In the genomic region with DNA sequence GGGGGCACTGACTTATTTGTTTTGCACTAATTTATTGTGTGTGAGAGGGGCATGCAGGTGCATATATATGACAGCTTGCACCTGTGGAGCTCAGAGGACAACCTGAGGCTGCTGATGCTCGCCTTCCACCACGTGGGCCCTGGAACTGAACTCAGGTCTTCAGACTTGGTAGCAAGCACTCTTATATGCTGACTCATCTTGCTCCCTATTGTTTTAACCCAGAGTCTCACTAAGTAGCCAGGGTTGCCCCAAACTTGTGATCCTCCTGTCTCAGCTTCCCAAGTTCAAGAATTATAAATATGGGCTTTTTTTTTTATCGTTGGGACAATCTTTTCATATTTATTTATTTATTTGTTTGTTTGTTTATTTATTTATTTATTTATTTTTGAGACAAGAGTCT, we compare ENCODE assay signal across 10 mouse cellular contexts. TPM values are rescaled to one million over a fixed set of nuclear protein-coding genes. Genes with fewer than 3 reads are reported as not detected.
A peak's percentile ranks its signal among the peaks of the same experiment; 100 is the strongest.
DNase-seq lines count a peak whose midpoint lies in the region; ATAC-seq lines count a peak whose summit lies in the region.
"Had no signal": no experiment of that assay in that cellular context is flagged by ENCODE, and none has a peak within 500 bp of the region (broad histone marks: within the 10 kb centered on the region; RNA-seq: fewer than 3 reads in every experiment).

No protein-coding gene starts in this region.

- H3K4me2 ChIP-seq in heart, embryonic 13.5 days: peak overlapping the region; percentile 85; the same call in 1 of the 2 replicates
- peak overlapping the region; percentile 68 for H3K4me2 ChIP-seq in hindbrain, embryonic 11.5 days (replicated peaks; ENCODE audit: low read depth, low read length)
- peak overlapping the region; percentile 64 for H3K4me2 ChIP-seq in midbrain, embryonic 13.5 days (replicated peaks)

- H3K27me3 ChIP-seq in heart, embryonic 13.5 days (replicated peaks): peaks cover 9% of the 10 kb centered on the region; the same call in 1 of the 2 replicates
- no peaks in the 10 kb centered on the region; the same call in none of the 2 replicates for H3K27me3 ChIP-seq in embryonic facial prominence, embryonic 10.5 days (replicated peaks; ENCODE audit: low read depth, poor library complexity, severe bottlenecking)
- no peaks in the 10 kb centered on the region for H3K27me3 ChIP-seq in hindbrain, embryonic 11.5 days (ENCODE audit: control insufficient read depth, insufficient read depth, low read length)
- 0 out of 2 replicates have a peak, but pooled peaks cover 5% of the 10 kb centered on the region for H3K27me3 ChIP-seq in midbrain, embryonic 13.5 days

- no peaks in the 10 kb centered on the region for H3K9me3 ChIP-seq in heart, embryonic 13.5 days
- H3K9me3 ChIP-seq in embryonic facial prominence, embryonic 10.5 days: no peaks in the 10 kb centered on the region
- no peaks in the 10 kb centered on the region for H3K9me3 ChIP-seq in hindbrain, embryonic 11.5 days (ENCODE audit: control insufficient read depth, low read length)
- H3K9me3 ChIP-seq in midbrain, embryonic 13.5 days: no peaks in the 10 kb centered on the region
- H3K9me3 ChIP-seq: liver, embryonic 13.5 days had no signal

- no peak overlapping the region for H3K27ac ChIP-seq in heart, embryonic 13.5 days (replicated peaks)
- 0 out of 2 replicates have a peak overlapping the region, but pooled peaks have one; percentile 79 for H3K27ac ChIP-seq in embryonic facial prominence, embryonic 10.5 days (replicated peaks)
- H3K27ac ChIP-seq in hindbrain, embryonic 11.5 days (ENCODE audit: low read depth, low read length): no peak overlapping the region
- H3K27ac ChIP-seq in midbrain, embryonic 13.5 days: no peak overlapping the region
- H3K27ac ChIP-seq: liver, embryonic 13.5 days had no signal

- DNase-seq in heart, adult 18-20 months: no peak
- DNase-seq in embryonic facial prominence, embryonic 10.5 days (ENCODE audit: low spot score): no peak
- DNase-seq in hindbrain, embryonic 11.5 days (ENCODE audit: low spot score): no peak
- no peak for DNase-seq in right cerebral cortex, postnatal 4 days
- DNase-seq in testis, postnatal 14 days (ENCODE audit: low spot score): no peak

- peaks cover 32% of the 10 kb centered on the region for H3K4me1 ChIP-seq in heart, embryonic 13.5 days
- peaks cover 45% of the 10 kb centered on the region for H3K4me1 ChIP-seq in embryonic facial prominence, embryonic 10.5 days
- peaks cover 4% of the 10 kb centered on the region for H3K4me1 ChIP-seq in hindbrain, embryonic 11.5 days (replicated peaks; ENCODE audit: control insufficient read depth, insufficient read depth, low read length)
- peaks cover 15% of the 10 kb centered on the region for H3K4me1 ChIP-seq in midbrain, embryonic 13.5 days (replicated peaks)

- no peak for ATAC-seq in heart, embryonic 13.5 days (ENCODE audit: extremely low read depth, insufficient number of reproducible peaks, low FRiP score, low TSS enrichment)
- ATAC-seq in hindbrain, embryonic 11.5 days (ENCODE audit: low FRiP score): no peak
- no peak; the same call in 1 of the 2 replicates for ATAC-seq in midbrain, embryonic 13.5 days
- ATAC-seq in megakaryocyte progenitor cell, adult 5-6 weeks (replicated peaks; ENCODE audit: poor library complexity): no peak

- H3K36me3 ChIP-seq in heart, embryonic 13.5 days: no peaks in the 10 kb centered on the region
- H3K36me3 ChIP-seq in embryonic facial prominence, embryonic 10.5 days (replicated peaks): no peaks in the 10 kb centered on the region
- no peaks in the 10 kb centered on the region for H3K36me3 ChIP-seq in hindbrain, embryonic 11.5 days (ENCODE audit: control insufficient read depth, insufficient read depth, low read length)
- no peaks in the 10 kb centered on the region for H3K36me3 ChIP-seq in midbrain, embryonic 13.5 days
- H3K36me3 ChIP-seq: liver, embryonic 13.5 days had no signal

- WGBS in heart, embryonic 13.5 days: 53% methylated on average over 3 of the region's 3 CpGs
- WGBS in embryonic facial prominence, embryonic 10.5 days: 57% methylated on average over 3 of the region's 3 CpGs
- 53% methylated on average over 3 of the region's 3 CpGs for WGBS in hindbrain, embryonic 11.5 days
- 62% methylated on average over 3 of the region's 3 CpGs for WGBS in midbrain, embryonic 13.5 days

- peak overlapping the region; percentile 79; the same call in 1 of the 2 replicates for H3K9ac ChIP-seq in heart, embryonic 13.5 days
- H3K9ac ChIP-seq in hindbrain, embryonic 11.5 days (ENCODE audit: low read depth, low read length): no peak overlapping the region
- H3K9ac ChIP-seq in midbrain, embryonic 13.5 days (replicated peaks): peak overlapping the region; percentile 59; the same call in 1 of the 2 replicates

- no peak overlapping the region for H3K4me3 ChIP-seq in heart, embryonic 13.5 days
- peak overlapping the region; percentile 62 for H3K4me3 ChIP-seq in embryonic facial prominence, embryonic 10.5 days
- H3K4me3 ChIP-seq in hindbrain, embryonic 11.5 days (ENCODE audit: low read depth, low read length): peak overlapping the region; percentile 32; the same call in 1 of the 2 replicates
- H3K4me3 ChIP-seq in midbrain, embryonic 13.5 days (replicated peaks): peak overlapping the region; percentile 42

RNA-seq across cellular contexts. Expression of a gene that starts 28.1 kb away (rescaled TPM):
- polyA plus RNA-seq in heart, embryonic 13.5 days (2015; fragmentation: Nextera tagmentation; extraction: Ambion mirVana): 0.18 and 0.33 TPM in 2 replicates
- total RNA-seq in heart, adult 18-20 months (2021): under 1 TPM; 0.17 to 0.57 TPM
- 0.81 and 0.84 TPM in 2 replicates for polyA plus RNA-seq in embryonic facial prominence, embryonic 10.5 days (2016; fragmentation: Nextera tagmentation; extraction: Ambion mirVana)
- 0.79 and 1.0 TPM in 2 replicates for polyA plus RNA-seq in hindbrain, embryonic 11.5 days (2014; fragmentation: Nextera tagmentation; extraction: Ambion mirVana)
- 0.52 and 0.92 TPM in 2 replicates for polyA plus RNA-seq in midbrain, embryonic 13.5 days (2015; fragmentation: Nextera tagmentation; extraction: Ambion mirVana)
- total RNA-seq in megakaryocyte progenitor cell, adult 5-6 weeks (2015): 0.07 TPM in 1 of 2 replicates, not detected in the other
- 0.17 TPM in 1 of 2 replicates, not detected in the other for total RNA-seq in megakaryocyte progenitor cell, adult 5-6 weeks (2017)
- total RNA-seq: heart, postnatal 25 days had no signal

RNA-seq across cellular contexts. Expression of a gene that starts 29.1 kb away (rescaled TPM):
- 0.37 and 0.45 TPM in 2 replicates for polyA plus RNA-seq in heart, embryonic 13.5 days (2015; fragmentation: Nextera tagmentation; extraction: Ambion mirVana)
- not detected for total RNA-seq in heart, adult 18-20 months (2021)
- polyA plus RNA-seq in embryonic facial prominence, embryonic 10.5 days (2016; fragmentation: Nextera tagmentation; extraction: Ambion mirVana): 0.39 TPM in 2 replicates
- 1.1 and 1.8 TPM in 2 replicates for polyA plus RNA-seq in hindbrain, embryonic 11.5 days (2014; fragmentation: Nextera tagmentation; extraction: Ambion mirVana)
- not detected in 2 replicates for polyA plus RNA-seq in midbrain, embryonic 13.5 days (2015; fragmentation: Nextera tagmentation; extraction: Ambion mirVana)
- total RNA-seq in megakaryocyte progenitor cell, adult 5-6 weeks (2015): not detected in 2 replicates
- not detected in 2 replicates for total RNA-seq in megakaryocyte progenitor cell, adult 5-6 weeks (2017)
- total RNA-seq: heart, postnatal 25 days had no signal

RNA-seq across cellular contexts. Expression of a gene that starts 31.6 kb away (rescaled TPM):
- 68.8 and 83.6 TPM in 2 replicates for polyA plus RNA-seq in heart, embryonic 13.5 days (2015; fragmentation: Nextera tagmentation; extraction: Ambion mirVana)
- total RNA-seq in heart, adult 18-20 months (2021): 10 to 100 TPM; 65.0 to 67.4 TPM
- polyA plus RNA-seq in embryonic facial prominence, embryonic 10.5 days (2016; fragmentation: Nextera tagmentation; extraction: Ambion mirVana): 53.4 and 58.1 TPM in 2 replicates
- polyA plus RNA-seq in hindbrain, embryonic 11.5 days (2014; fragmentation: Nextera tagmentation; extraction: Ambion mirVana): 48.0 and 50.8 TPM in 2 replicates
- polyA plus RNA-seq in midbrain, embryonic 13.5 days (2015; fragmentation: Nextera tagmentation; extraction: Ambion mirVana): 29.7 and 30.4 TPM in 2 replicates
- total RNA-seq in megakaryocyte progenitor cell, adult 5-6 weeks (2015): 43.5 and 67.7 TPM in 2 replicates
- 64.1 and 64.3 TPM in 2 replicates for total RNA-seq in megakaryocyte progenitor cell, adult 5-6 weeks (2017)

RNA-seq across cellular contexts. Expression of a gene that starts 55.1 kb away (rescaled TPM):
- polyA plus RNA-seq in heart, embryonic 13.5 days (2015; fragmentation: Nextera tagmentation; extraction: Ambion mirVana): 126 and 147 TPM in 2 replicates
- 100 to 1,000 TPM; 160 to 167 TPM for total RNA-seq in heart, adult 18-20 months (2021)
- polyA plus RNA-seq in embryonic facial prominence, embryonic 10.5 days (2016; fragmentation: Nextera tagmentation; extraction: Ambion mirVana): 156 and 170 TPM in 2 replicates
- 105 and 109 TPM in 2 replicates for polyA plus RNA-seq in hindbrain, embryonic 11.5 days (2014; fragmentation: Nextera tagmentation; extraction: Ambion mirVana)
- polyA plus RNA-seq in midbrain, embryonic 13.5 days (2015; fragmentation: Nextera tagmentation; extraction: Ambion mirVana): 115 and 121 TPM in 2 replicates
- 35.2 and 47.5 TPM in 2 replicates for total RNA-seq in megakaryocyte progenitor cell, adult 5-6 weeks (2015)
- 24.9 and 34.2 TPM in 2 replicates for total RNA-seq in megakaryocyte progenitor cell, adult 5-6 weeks (2017)

RNA-seq across cellular contexts. Expression of a gene that starts 55.7 kb away (rescaled TPM):
- polyA plus RNA-seq in heart, embryonic 13.5 days (2015; fragmentation: Nextera tagmentation; extraction: Ambion mirVana): 35.5 and 39.3 TPM in 2 replicates
- 10 to 100 TPM; 91.7 to 95.7 TPM for total RNA-seq in heart, adult 18-20 months (2021)
- 41.6 and 51.6 TPM in 2 replicates for polyA plus RNA-seq in embryonic facial prominence, embryonic 10.5 days (2016; fragmentation: Nextera tagmentation; extraction: Ambion mirVana)
- 48.6 and 50.3 TPM in 2 replicates for polyA plus RNA-seq in hindbrain, embryonic 11.5 days (2014; fragmentation: Nextera tagmentation; extraction: Ambion mirVana)
- 124 and 133 TPM in 2 replicates for polyA plus RNA-seq in midbrain, embryonic 13.5 days (2015; fragmentation: Nextera tagmentation; extraction: Ambion mirVana)
- 3.9 and 5.0 TPM in 2 replicates for total RNA-seq in megakaryocyte progenitor cell, adult 5-6 weeks (2015)
- 2.0 and 5.5 TPM in 2 replicates for total RNA-seq in megakaryocyte progenitor cell, adult 5-6 weeks (2017)
